Mouse (Mus musculus) limb, embryonic 11.5 days (tissue): ENCODE data around the gene Dnah7c. TPM values are rescaled to one million over a fixed set of nuclear protein-coding genes. Genes with fewer than 3 reads are reported as not detected.

Experiments used
- ATAC-seq: fragments of 200-750 bp; cut with Nextera tagmentation; 2 replicates; pipeline ENCODE4 v1.8.0; 2017; ENCODE audit warnings: low read depth; ENCODE audit not compliant: insufficient number of reproducible peaks, low FRiP score, low TSS enrichment
- DNase-seq: peaks from one replicate; pipeline ENCODE4 v3.0.0-alpha.2; 2015; ENCODE audit warnings: low spot score
- H3K27ac ChIP-seq: fragments of 300-500 bp; sonication (generic); replicated peaks from 2 replicates; pipeline ENCODE4 v1.5.1; 2014; ENCODE audit warnings: low read depth, mild to moderate bottlenecking, low read length
- H3K27me3 ChIP-seq: fragments of 300-500 bp; sonication (generic); 2 replicates; pipeline ENCODE4 v1.6.1; 2014; ENCODE audit warnings: mild to moderate bottlenecking, low read length, mixed read lengths; ENCODE audit not compliant: control insufficient read depth, insufficient read depth
- H3K36me3 ChIP-seq: fragments of 300-500 bp; sonication (generic); 2 replicates; pipeline ENCODE4 v1.6.1; 2014; ENCODE audit warnings: mild to moderate bottlenecking, low read length, moderate library complexity, mixed read lengths; ENCODE audit not compliant: control insufficient read depth, insufficient read depth
- H3K4me1 ChIP-seq: fragments of 300-500 bp; sonication (generic); 2 replicates; pipeline ENCODE4 v1.6.1; 2014; ENCODE audit warnings: low read length, mixed read lengths; ENCODE audit not compliant: control insufficient read depth, insufficient read depth
- H3K4me2 ChIP-seq: fragments of 300-500 bp; sonication (generic); 2 replicates; pipeline ENCODE4 v1.6.1; 2014; ENCODE audit warnings: low read depth, mild to moderate bottlenecking, moderate library complexity; ENCODE audit not compliant: severe bottlenecking
- H3K4me3 ChIP-seq: fragments of 300-500 bp; sonication (generic); 2 replicates; pipeline ENCODE4 v1.5.1; 2014; ENCODE audit warnings: low read depth, low read length
- H3K9ac ChIP-seq: fragments of 300-500 bp; sonication (generic); 2 replicates; pipeline ENCODE4 v1.6.1; 2014; ENCODE audit warnings: mild to moderate bottlenecking, low read length
- H3K9me3 ChIP-seq: fragments of 300-500 bp; sonication (generic); 2 replicates; pipeline ENCODE4 v1.6.1; 2016; ENCODE audit warnings: low read length; ENCODE audit not compliant: control insufficient read depth
- WGBS: fragments of 180-500 bp; shearing (Covaris S2); extraction: QIAGEN DNeasy Blood & Tissue Kit; methylation state at CpG from one replicate; pipeline ENCODE4 v1.1.7; 2014; 5-methylcytosine and 5-hydroxymethylcytosine counted together
- polyA plus RNA-seq: library from polyadenylated mRNA; unstranded; fragments of >200 nt; fragmentation: Nextera tagmentation; extraction: Ambion mirVana; gene quantifications from 2 replicates; pipeline ENCODE4 v1.2.1, GENCODE M21; 2014

The Dnah7c gene
- polyA plus RNA-seq, 1 experiment from 2014 or later = 0.16 TPM

DNA sequence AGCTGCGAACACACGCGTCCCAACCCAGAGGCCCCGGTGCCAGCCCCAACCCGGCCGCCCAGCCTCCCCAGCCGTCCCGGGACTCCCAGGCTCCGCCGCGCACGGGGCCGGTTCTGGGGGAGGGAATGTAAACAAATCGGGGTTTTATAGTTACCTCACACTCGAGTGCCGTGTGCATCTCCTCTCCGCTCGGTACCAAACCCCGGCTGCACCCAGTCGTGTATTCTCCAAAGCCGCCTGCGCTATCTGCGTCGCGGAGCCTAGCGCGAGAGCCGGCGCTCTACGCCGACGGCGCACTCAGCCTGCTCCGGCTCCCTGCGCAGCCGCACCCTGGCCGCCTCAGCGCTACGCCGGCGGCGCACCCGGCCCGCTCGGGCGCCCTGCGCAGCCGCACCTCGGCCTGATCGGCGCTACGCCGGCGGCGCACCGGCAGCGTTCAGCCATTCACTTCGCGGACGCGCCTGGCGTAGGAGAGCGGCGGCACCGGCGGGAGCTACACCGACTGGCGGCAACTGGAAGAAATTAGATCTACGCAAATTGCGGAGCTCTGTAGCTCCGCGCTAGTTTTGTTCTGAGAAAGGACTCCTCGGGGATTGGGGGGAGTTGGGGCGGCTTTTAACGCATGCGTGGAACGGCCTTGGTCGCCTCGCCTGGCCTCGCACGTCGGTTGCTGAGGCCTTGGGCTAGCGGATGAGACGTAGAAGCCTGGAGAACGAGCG is 428.1 kb downstream of the Dnah7c start:
- H3K9ac ChIP-seq = peak overlapping the region; percentile 100
- H3K36me3 ChIP-seq = no peaks in the 10 kb centered on the region
- H3K4me3 ChIP-seq = peak overlapping the region; percentile 87
- peak overlapping the region; percentile 46 for H3K4me2 ChIP-seq
- under 1% methylated on average over 83 of the region's 86 CpGs for WGBS
- H3K9me3 ChIP-seq = no peaks in the 10 kb centered on the region
- DNase-seq (peak; percentile 98), ATAC-seq (peak; percentile 94)
- no peaks in the 10 kb centered on the region for H3K27me3 ChIP-seq
- peak overlapping the region; percentile 98 for H3K27ac ChIP-seq
- peaks cover 5% of the 10 kb centered on the region; the same call in 1 of the 2 replicates for H3K4me1 ChIP-seq

DNA sequence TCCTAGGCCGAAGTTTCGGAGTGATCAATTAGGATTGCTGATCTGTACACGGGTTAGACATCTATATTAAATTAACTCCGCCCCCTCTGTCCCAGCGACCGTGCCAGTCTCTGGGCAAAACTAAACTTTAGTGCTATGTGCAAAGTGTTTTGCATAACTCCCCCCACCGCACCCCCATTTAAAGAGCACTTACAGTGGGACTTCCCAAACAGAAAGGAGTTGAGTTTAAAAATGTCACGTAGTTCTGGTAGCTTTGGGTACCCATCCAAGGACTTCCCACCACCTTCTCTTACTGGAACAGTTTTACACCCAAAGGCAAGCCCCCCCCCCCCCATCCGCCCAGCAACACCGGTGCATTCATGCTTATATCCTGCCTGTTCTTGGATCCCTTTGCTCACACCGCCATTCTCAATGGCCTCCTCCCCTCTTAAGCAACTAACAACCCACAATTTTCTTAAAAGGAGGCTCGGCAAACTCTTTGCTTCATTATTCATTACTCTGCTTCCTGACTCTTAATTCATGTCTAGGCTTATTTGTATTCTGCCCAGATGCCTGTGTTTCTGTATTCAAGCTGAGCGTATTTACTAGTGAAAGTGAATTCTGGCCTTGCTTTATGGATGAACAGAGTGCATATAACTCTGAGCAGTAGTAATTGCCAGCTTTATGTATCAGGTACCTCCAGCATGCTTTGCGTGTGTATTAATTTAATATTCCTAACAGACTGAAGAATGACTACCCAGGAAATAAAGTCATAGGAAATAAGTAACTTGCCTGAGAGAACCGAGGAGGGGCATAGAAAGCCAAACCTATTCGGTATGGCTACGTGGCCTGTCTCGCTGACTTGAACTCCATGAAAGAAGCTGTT is 428.9 kb downstream of the Dnah7c start:
- H3K9me3 ChIP-seq = no peaks in the 10 kb centered on the region
- 30% methylated on average over 18 of the region's 18 CpGs for WGBS
- H3K4me3 ChIP-seq = peak overlapping the region; percentile 87
- ATAC-seq = no peak; the same call in 1 of the 2 replicates
- no peaks in the 10 kb centered on the region for H3K27me3 ChIP-seq
- peak overlapping the region; percentile 63 for H3K9ac ChIP-seq
- H3K4me1 ChIP-seq = peaks cover 5% of the 10 kb centered on the region; the same call in 1 of the 2 replicates
- no peaks in the 10 kb centered on the region for H3K36me3 ChIP-seq
- peak overlapping the region; percentile 98 for H3K27ac ChIP-seq
- DNase-seq = no peak
- H3K4me2 ChIP-seq = peak overlapping the region; percentile 39

DNA sequence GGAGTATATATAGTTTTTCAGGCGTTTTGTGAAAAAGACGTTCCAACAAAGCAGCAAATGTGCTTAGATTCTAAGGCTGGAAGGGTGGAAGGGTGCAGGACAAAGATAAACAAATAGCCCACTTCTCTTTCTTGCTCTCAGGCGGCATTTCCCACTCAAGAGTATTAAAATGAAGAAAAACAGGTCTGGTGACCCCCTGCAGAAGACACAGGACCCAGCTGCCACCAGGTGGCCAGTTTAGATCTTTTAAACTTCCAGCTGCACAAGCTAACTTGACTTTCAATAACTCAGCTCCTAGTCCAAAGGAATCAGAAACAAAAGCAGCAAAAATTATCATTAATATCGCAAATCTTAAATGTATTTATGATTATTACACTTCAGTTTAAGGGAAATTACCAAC is 431.1 kb downstream of the Dnah7c start:
- ATAC-seq (no peak), DNase-seq (no peak)
- no peak overlapping the region for H3K4me2 ChIP-seq
- H3K27ac ChIP-seq = no peak overlapping the region
- H3K9me3 ChIP-seq = no peaks in the 10 kb centered on the region
- no peak overlapping the region for H3K4me3 ChIP-seq
- no peaks in the 10 kb centered on the region for H3K27me3 ChIP-seq
- 49% methylated on average over 4 of the region's 4 CpGs for WGBS
- peaks cover under 1% of the 10 kb centered on the region; the same call in 1 of the 2 replicates for H3K4me1 ChIP-seq
- H3K9ac ChIP-seq = no peak overlapping the region
- H3K36me3 ChIP-seq = no peaks in the 10 kb centered on the region
